Mouse (Mus musculus): Measurements from ENCODE around the gene Krt87.

- no peak for TF ChIP-seq CTCF (IDR thresholded peaks at IDR 0.05; ENCODE audit: control insufficient read depth, insufficient read depth, insufficient read length)
- TF ChIP-seq USF1 (IDR thresholded peaks at IDR 0.05; ENCODE audit: low read depth): no peak
- no peak for TF ChIP-seq FOSL1 (IDR thresholded peaks at IDR 0.05; ENCODE audit: insufficient read depth, low read length, poor library complexity, severe bottlenecking)
- TF ChIP-seq CEBPB (IDR thresholded peaks at IDR 0.05; ENCODE audit: low read depth): no peak
- no peak for TF ChIP-seq MAX (IDR thresholded peaks at IDR 0.05)
- TF ChIP-seq MYOG (IDR thresholded peaks at IDR 0.05; ENCODE audit: control insufficient read depth, extremely low read depth, insufficient read length): no peak
Observed at GRCm38 (mm10) chr15:101390203-101390602, 48.4 kb downstream of the Krt87 start.

Measured in C2C12 (cell line).